Mouse (Mus musculus) stomach, postnatal 0 days (tissue): ENCODE results near the gene Pip5k1b.

Experiments
- CTCF ChIP-seq: IDR thresholded peaks from 2 replicates; pipeline ENCODE4 v1.5.1; 2016; ENCODE audit warnings: antibody characterized with exemption, low read depth, mild to moderate bottlenecking, moderate library complexity
- EP300 ChIP-seq: optimal IDR thresholded peaks from 2 replicates; pipeline ENCODE3; 2016; ENCODE audit warnings: antibody characterized with exemption

- no peak for TF ChIP-seq CTCF
- no peak for TF ChIP-seq EP300
These were observed 111.3 kb downstream of the Pip5k1b start for GRCm38 (mm10) chr19:24444322-24444721.
